Mouse (Mus musculus): ENCODE measurements at regions not wholly inside any gene's neighbourhood (a gene's known extent, or its start where the extent isn't known, plus 50 kb on each side); places are given as distances from the start of the nearest gene placed in this dataset.

DNA sequence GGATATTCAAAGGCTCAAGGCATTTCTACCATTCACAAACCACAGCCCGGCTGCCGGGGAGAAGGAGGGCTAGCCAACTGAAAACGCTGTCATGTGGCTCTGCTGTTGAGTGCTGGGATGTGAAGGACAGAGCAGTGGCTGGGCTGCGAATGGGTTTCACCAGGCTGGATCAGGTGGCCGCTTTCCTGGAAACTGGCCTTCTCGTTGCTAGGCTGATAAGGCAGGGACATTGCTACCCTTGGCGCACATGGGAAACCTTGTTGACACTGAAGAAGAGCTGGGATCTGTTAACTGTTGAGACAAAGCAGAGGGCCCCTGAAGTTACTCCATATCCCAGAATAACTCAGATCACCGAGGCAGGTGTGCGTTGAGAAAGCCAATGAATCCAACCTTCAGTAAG lies 216.1 kb upstream of the Rreb1 start:
- no peak for ATAC-seq (replicated peaks; ENCODE audit: poor library complexity)

DNA sequence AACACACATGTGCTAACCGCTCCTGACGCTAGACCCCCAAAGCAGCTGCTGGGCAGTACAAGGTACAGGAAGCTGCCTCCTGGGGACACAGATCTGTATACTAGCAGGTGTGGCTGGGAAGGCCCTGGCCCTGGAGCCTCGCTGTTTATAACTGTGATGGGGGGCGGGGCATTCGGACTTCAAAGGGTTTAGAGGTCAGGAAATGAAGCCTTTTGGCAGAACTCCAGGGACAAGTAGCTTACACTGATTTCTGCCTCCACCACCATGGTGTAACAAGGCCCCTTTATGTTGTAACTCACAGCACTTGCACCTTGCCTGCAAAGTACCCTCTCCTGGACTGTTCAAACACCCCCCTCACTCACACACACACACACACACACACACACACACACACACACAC lies 215.5 kb upstream of the Rreb1 start:
- peak; percentile 29; the same call in 1 of the 2 replicates for ATAC-seq (replicated peaks; ENCODE audit: poor library complexity)

DNA sequence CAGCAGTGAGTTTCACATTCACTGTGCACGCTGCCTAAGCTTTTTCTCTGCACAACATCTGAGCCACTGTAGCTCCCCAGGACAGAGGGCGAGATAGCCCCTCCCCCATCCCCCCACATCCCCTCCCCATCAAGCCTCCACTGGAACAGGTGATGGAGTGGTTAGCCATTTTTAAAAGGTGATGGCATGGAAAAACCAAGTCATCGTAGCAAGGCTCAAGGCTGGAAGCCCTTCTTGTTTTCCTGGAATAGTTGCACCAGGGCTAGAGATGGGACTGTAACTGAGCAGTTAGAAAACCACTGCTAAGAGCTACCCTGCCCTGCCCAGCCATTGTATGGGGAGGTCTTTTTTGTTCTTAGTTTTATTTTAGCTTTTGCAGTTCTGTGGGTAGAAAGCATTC lies 209.1 kb upstream of the Rreb1 start:
- ATAC-seq (replicated peaks; ENCODE audit: poor library complexity), result no peak

DNA sequence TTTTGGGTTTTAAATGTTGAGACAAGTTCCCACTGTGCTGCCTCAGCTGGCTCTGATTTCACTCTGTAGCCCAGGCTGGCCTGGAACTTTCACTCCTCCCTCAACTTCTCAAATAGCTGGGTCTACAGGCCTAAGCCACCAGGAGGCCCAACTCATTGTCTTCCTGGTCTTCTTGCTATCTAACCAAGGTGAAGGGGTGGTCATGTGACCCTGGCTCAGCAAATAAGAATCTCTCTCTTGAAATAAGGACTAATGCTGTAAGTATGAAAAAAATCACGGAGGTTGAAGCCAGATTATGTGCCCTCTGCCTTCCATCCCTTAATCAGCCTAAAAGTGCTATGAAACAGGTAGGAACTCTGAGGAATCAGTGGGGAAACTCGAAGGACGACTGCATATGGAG lies 208.7 kb upstream of the Rreb1 start:
- ATAC-seq (replicated peaks; ENCODE audit: poor library complexity), result no peak

DNA sequence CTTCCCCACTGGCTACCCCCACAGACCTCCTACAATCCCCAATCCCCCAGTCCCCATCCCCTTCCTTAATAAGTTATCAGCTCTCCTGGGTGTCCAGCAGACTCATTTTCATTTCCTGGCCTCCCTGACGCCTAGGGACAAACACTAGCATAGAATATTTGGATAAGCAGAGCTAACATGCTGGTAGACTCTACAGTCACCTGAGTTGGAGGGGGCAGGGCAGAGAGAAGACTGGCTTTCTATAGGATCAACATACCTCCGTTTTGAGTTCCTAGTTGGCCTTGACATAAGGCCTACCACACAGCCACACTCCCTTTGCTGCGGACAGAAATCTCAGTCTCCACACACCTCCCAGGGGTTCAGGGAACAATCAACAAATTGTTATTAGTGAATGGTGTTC lies 205.2 kb upstream of the Rreb1 start:
- ATAC-seq (replicated peaks; ENCODE audit: poor library complexity), result no peak

DNA sequence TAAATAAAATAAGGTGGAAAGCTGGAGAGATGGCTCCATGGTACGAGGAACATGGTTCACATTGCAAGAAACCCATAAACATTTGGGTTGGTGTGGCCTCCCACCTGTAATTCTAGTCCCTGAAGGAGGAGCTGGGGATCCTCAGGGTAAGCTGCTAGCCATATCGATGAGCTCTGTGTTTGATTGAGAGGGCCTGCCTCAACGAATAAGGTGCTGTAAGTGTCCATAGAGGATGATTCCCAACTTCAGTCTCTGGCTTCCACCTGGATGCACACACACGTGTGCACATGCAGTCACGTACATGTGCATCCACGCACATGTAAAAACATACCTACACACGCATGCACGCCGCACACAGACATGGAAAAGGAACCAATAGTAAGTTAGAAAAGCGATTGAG lies 199.0 kb upstream of the Rreb1 start:
- no peak for ATAC-seq (replicated peaks; ENCODE audit: poor library complexity)

DNA sequence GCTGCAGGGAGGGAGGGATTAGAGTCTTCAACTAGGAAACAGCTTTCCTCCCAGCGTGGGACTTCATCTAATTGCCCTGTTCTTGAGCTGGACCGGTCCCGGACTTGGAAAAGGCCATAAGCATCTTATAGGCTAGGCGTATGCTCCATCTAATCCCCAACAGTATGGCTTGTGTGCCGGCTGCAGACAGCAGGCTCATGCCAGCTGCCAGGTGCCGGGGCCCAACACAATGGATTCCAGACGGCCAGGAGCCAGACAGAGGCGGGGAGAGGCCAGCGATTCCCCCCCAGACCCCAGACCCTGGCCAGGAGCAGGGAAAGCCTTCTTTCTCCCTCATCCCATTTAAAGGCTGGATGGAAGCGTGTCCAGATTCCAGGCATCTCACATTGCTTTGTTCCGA lies 198.4 kb upstream of the Rreb1 start:
- no peak for ATAC-seq (replicated peaks; ENCODE audit: poor library complexity)

DNA sequence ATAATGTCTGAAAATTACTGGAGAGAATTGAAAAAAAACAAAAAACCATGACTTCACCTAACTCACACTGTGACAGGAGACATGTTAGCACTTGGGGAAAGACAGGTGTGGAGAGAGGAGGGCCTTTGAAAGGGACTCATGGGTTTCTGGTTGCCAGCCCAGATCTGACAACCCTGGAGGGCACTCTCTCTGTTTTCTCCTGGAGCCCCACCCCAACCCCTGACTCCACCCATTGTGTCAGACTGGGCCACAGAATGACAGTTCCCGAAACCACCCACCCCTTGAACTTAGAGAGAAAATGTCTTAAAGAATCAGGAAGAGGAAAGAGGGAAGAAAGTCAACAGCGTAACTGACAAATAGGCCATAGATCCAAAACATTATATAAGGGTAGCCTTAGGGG lies 197.4 kb upstream of the Rreb1 start:
- peak; percentile 99 for ATAC-seq (replicated peaks; ENCODE audit: poor library complexity)

DNA sequence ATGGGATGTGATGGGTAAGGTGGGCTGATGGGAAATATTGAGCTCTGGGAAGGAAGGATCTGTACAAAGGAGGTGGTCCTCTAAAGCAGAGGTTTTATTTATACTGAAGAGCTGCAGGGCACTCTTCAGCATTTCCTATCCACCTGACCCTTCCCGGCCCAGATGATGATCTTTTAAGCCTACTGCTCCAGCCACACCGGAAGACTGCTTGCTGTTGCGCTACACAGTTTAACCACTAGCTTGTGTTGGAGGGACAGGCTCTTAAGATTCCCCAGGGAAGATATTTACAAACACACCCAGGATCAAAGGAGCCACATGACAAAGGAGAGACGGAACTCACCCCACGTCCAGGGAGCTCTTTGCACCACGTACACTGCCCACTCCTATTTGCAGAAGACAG lies 196.8 kb upstream of the Rreb1 start:
- peak; percentile 51 for ATAC-seq (replicated peaks; ENCODE audit: poor library complexity)

DNA sequence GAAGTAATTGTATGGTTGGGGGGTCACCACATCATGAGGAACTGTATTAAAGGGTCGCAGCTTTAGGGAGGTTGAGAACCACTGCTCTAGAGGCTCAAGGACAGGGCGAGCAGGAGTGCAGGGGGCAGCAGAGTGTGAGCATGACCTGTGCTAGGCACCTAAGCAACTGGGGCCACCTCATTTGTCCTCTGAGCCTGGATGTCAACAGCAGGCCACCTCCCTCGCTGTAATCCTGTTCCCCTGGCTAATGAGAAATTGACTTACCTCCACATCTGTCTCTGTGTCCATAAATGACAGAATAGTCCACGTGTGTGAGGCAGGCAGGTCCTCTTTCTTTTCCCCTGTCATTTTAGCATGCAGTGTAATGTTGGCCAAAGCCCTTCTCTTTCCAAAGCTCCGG lies 192.7 kb upstream of the Rreb1 start:
- ATAC-seq (replicated peaks; ENCODE audit: poor library complexity), result no peak

DNA sequence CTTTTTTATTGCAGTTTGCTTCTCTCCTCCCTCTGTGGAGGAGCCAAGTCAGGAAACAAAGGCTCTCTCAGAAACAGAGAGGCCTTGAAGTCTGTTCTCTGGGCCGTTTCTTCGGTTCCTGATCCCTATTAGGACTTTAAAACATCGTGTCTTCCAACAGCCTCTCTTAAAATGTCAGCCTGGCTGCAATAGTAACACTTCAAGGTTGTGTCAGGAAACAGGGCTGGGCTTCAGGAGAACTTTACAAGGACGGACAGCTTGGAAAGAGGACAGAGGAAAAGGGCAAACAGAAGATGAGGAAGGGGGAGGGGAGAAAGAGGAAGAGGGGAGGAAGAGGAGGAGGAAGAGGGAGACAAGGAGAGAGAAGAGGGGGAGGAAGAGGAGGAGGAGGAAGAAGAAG lies 191.7 kb upstream of the Rreb1 start:
- ATAC-seq (replicated peaks; ENCODE audit: poor library complexity), result no peak

DNA sequence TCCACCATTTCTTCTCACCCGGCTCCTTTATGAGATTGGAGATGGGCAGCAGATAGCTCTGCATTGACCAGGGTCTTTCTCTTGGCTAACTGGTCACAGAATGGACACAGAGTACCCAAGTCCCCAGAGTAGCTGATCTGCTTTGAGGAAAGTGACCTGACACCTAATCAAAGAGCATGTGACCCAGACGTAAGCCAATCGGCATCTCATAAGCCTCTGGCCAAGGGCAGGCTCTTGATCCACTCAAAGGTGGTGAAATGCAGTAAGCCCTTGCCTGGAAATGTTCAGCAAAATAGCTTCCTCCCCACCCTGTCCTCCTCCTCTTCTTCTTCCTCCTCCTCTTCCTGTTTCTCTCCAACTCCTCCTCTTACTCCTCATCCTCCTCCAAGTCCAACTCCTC lies 190.3 kb upstream of the Rreb1 start:
- no peak for ATAC-seq (replicated peaks; ENCODE audit: poor library complexity)

DNA sequence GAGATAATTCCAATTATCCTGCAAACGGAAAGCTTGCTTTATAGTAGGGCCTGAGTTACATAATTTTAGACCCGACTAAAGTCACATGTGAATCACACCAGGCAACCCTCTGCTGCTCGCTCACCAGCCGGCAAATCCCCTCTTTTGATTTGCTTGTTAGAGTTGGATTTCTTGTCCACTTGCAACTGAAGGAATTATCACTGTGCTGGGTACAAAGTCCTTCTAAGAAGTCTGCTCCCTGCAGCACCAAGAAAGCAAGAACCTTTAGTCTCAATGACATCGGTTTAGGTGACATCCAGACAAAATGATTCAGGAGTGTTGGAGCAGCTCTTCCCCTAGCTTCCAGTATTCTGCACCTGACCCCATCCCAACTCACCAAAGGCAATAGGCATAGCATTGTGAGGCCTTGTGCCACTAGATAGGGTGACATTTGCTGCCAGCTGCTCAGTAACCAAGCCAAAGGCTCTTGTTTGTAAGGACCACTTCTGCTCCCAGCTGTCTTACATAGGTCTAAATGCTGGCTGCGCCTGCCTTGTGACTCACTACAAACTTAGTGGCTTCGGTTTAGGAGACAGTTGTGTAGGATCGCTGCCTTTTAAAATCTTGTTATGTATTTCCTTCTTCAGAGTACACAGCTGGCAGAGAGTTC lies 189.5 kb upstream of the Rreb1 start:
- ATAC-seq (replicated peaks; ENCODE audit: poor library complexity), result no peak

DNA sequence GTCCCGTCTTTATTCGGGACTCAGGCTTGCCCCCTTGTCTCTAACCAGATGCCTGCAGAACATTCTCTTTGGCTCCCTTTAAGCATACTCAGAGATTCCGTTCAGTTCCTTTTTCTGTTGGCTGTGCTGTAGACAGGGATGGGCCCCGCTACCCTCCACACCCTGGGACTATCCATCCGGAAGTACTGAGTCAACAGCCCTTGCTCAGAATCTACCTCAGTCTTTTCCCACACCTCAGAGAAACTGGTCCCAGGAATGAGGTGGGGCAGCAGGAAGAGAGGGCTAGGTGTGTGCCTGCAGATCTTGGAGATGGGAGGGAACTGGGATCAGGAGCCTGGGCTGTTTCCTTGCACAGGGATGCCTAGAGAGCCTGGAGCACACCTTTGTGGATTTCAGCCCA lies 186.1 kb upstream of the Rreb1 start:
- no peak for ATAC-seq (replicated peaks; ENCODE audit: poor library complexity)

DNA sequence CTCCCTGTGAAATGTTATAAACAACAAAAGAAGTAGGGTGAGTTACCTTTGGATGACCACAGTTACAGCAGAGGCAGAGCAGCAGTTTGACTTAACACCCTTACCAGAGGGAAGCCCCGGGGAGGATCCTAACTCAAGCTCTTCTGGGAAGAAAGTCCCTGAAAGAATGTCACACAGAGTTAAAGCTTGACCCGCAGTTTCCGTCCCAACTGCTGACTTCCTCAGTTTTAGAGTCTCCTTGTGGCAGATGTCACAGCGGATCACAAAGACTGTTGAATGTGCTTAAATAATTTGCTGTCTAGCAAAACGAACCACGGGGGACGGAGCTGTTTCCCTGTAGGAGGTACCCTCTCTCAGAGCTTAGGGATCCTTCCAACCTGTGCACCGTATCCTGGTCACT lies 183.0 kb upstream of the Rreb1 start:
- peak; percentile 54 for ATAC-seq (replicated peaks; ENCODE audit: poor library complexity)

DNA sequence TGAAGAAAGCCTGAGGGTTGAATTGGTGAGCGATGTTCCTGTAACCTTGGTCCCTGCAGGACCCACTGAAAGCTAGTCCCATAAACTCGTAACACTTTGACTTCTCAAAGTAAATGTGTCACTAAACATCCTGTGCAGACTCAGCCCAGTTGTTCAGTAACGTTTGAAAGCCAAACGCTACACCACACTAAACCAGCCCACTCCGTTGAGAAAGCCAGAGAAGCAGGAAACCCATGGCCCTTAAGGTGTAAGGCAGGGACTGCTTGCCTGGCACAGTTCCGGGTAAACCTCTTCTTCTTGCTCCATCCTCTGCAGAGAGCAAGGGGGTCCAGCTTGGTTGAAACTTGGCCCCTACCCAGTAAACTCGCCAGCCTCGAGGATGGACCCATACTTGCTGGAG lies 180.6 kb upstream of the Rreb1 start:
- ATAC-seq (replicated peaks; ENCODE audit: poor library complexity), result no peak

DNA sequence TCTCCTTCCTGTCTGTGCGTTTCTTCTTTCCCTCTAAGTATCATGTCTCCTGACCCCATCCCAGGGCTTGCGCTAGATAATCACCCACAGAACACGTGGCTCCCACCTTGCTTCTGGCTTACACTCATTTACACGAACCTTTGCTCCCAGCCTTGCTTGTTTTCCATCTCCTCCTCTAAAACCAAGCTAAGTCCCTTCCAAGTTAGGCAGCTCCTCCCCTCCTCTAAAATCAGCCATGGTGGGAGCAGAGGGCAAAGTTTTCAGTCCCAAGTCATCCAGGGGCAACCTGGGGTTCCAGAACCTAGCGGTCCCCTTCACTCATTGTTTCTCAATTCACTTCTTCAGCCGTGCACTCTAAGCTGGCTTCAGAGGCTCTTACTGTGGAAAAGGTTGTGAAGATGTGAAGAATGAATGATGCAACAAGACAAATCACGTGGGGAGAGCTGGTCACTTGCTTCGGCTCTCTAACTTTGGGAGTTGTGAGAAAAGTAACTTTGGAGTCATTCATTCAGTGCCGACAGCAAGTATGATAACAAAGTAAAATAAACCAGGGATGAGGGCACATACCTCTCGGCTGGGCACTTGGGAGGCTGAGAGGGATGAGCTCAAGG lies 179.9 kb upstream of the Rreb1 start:
- no peak for ATAC-seq (replicated peaks; ENCODE audit: poor library complexity)

DNA sequence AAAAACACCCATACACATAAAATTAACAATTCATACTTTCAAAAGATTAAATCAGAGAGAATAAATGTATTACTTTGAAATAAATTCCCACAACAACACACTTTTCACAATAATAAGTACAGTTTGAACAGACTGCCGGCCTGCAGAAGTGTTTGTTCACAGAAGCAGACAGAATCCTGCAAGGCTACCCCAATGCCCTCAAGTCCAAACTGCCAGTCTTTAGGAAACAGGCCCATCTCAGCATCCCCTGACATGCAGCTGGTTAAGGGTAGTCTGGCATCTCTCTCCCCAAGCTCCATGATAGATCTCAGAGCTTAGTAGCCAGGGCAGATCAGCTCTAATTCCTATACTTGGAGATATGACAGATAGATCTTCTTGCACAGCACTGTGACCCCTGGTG lies 178.5 kb upstream of the Rreb1 start:
- no peak for ATAC-seq (replicated peaks; ENCODE audit: poor library complexity)

DNA sequence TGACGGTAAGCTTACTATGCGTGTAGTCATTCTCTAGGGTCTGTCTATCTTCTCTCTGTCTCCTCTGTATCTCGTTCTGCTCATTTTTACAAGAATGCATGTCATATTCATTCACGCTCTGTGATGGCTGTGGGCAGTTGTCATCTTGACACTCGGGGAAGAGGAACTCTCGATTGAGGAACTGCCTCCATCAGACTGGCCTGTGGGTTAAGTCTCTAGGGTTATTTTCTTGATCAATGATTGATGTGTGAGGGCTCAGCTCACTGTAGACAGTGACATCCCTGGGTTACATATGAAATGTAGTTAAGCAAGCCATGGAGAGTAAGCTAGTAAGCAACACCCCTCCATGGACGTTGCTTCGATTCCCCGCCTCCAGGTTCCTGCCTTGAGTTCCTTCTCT lies 178.0 kb upstream of the Rreb1 start:
- ATAC-seq (replicated peaks; ENCODE audit: poor library complexity), result peak; percentile 63

DNA sequence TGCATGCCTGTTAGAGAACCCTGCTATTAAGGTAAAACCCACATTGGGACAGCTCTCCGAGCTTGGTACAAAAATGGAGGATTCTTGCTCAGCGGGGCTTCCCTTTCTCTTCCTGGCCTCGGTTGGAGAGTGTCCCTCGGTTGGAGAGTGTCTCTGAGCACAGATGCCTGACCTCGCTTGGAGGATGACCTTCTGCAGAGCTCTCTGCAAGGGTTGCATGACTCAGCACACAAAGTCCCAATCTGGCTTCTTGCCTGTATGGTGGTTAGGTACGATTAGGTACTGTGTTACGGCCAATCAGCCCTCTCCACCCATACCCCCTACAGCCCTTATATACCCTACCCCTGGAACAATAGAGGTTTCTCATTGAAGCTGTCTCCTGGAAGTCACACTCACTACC lies 177.1 kb upstream of the Rreb1 start:
- peak; percentile 45; the same call in 1 of the 2 replicates for ATAC-seq (replicated peaks; ENCODE audit: poor library complexity)

DNA sequence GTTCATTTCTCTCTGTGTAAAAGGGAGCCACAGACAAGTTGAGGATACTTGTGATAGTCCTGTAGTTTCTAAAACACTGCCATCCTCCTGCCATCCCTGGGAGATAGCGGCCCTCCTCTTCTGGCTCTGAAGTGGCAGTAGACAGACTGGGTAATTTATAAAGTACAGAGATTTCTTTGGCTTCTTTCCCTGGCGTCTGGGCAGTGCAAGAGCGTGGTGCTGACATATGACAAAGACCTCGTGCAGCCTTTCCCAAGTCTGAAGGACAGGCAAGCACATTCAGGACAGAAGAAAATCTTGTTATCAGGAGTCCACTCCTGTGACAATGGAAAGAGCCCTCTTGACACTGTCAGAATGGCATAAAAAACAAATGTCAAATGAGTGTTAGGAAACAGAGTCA lies 175.9 kb upstream of the Rreb1 start:
- ATAC-seq (replicated peaks; ENCODE audit: poor library complexity), result no peak

DNA sequence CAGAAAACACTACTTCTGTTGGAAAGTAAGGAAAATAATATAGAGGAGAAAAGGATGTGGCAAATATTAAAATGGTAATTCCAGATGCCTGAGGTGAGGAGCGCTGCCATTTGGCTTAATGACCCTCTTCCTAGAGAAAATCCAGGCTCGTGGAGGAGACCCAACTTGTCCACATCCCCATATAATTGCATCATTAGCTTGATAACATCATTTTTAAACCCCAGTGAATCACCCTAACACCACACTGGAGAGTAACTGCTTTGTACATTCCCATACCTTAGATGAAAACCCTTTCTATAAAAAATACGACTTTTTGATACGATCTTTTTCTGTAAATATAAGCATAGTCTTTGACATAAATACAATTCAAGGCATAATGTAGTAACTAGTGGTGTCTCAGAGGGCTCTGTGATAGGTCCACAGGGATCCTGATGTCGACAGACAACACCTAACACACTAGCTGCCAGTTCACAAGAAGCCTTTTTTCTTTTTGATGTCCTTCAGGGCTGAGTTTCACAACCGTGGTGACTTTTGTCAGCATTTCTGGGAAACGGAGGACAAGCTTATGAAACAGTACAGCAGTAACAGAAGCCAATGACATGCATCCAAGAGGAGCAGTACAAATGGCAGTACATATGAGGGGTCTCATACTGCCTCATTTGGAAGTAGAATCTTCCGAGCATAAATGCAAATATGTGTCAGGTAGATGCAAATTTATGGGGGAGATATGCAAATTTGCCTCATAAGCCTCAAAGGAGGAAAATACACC lies 174.8 kb upstream of the Rreb1 start:
- no peak for ATAC-seq (replicated peaks; ENCODE audit: poor library complexity)
